Mouse (Mus musculus) right cerebral cortex, adult 2 months (tissue): ENCODE measurements at regions not wholly inside any gene's neighbourhood (a gene's known extent, or its start where the extent isn't known, plus 50 kb on each side); places are given as distances from the start of the nearest gene placed in this dataset.

Experiments used
- DNase-seq, 2 experiments: peaks; one replicate each; pipeline ENCODE4 v3.0.0; 2021 to 2022; ENCODE audit warnings: low spot score in 2 of 2

DNA sequence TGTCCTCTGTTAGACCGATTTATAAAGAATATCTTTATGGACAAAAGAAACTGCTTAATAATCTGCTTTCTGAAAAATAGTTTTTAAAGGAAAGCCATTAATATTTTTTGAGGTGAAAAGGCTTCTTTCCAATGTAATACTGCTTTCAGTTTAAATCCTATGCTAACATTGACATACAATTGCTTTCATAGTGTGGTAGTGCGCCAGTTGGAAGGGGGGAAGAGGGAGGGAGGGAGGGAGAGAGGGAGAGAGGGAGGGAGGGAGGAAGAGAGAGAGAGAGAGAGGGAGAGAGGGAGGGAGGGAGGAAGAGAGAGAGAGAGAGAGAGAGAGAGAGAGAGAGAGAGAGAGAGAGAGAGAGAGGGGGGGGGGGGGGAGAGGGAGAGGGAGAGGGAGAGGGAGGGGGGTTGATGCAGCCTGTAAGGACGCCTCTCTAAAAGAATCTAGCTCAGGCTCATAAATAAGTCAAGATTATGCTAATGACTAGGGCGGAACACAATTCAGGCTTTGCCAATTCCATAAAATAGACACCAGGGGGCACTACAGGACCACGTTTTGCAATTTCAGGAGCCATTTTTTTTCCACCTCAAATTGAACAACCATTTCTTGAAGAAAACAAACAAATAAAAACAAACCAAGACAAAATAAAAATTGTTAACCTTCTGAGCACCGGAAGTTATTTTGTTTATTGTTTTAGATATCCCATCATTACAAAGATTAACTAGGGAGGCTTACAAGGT is 223.6 kb upstream of the Nfe2l3 start:
- peak; percentile 39 to 73 for DNase-seq

DNA sequence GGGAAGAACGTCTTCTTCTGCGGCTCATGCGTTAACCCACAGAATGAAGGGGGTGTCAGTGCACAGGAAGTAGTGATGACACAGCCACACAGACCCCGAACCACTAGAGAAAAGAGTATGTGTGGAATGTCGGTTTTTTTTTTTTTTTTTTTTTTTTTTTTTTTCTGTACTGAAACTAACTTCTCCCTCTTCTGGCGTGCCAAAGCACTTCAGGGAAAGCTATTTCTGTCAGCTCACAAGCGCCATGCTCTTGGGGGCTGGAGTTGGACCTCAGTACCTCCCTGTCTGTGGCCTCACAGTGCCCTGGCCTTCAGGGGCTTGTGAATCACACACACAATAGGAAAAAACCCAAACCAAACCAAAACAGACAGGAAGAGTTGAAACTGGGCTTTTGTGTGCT is 221.1 kb upstream of the Nfe2l3 start:
- no peak for DNase-seq

DNA sequence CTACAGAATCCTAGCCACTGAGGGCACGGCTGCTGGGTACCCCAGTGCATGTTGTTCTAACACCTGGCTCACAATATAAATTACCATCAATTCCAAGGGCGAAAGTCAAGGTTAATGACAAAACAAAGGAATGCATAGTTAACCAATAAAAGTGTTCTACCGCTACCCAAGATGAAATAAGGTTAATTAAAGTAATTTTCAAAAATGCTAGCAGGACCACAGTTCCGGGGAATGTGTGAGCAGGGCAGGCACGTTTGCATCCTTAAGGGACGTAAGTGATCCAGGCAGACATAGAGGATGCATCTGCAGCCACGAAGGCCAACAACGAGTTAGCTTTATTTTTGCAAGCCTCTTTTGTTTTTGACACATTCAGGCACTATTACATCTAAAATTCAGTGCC is 220.3 kb upstream of the Nfe2l3 start:
- no peak for DNase-seq

DNA sequence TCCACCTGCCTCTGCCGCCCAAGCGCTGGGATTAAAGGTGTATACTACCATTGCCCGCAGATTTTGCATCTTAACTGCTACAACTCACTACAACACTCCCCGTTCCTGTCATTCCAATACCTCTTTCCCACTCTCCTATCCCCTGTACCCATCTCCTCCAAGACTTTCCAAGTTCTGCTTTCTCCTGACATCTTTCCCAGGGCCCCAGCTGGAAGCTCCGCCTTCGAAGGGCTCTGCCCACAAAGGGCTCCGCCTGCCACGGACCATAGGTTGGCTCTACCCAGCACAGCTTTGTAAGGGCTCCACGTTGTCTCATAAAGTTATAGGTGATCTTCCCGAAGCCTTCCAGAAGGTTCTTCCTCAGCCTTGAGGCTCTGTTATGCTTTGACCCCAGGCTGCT is 217.1 kb upstream of the Nfe2l3 start:
- DNase-seq: no peak

DNA sequence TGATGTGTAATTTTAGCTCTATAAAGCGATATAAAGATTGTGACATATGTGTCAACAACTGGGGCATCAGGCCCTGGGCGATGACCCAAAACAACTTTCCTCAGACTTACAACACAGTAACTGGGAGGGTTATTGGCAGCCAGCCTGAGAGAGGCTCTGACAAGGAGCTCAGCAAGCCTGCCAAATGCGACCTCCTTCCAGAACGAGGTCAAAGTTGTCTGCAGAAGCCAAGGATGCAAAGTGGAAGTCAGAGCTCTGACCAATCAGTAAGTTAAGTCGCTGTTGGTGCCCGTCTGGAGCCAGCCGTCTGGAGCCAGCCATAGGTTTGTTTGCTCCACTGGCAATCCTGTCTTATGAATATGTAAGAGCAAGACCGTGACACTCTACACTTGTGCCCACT is 216.0 kb upstream of the Nfe2l3 start:
- peak in 1 of 2 experiments; percentile 4 for DNase-seq

DNA sequence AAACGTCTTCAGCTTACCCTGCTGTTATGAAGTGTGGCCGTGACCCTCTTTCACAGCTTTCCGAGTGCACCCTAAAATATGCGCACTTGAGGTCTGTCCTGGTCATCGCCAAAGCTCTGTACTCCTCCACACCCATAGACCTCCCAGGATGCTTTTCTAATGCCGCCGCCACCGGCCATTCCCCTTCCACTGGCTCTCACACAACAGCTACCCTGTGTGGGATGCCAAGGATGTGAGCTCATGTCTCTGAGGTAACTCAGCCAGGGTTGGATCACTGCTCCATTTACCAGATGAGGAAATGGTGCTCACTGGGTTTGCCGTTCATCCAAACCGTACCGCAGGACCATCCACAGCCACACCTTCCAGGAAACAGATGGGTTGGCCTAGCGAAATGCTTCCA is 212.8 kb upstream of the Nfe2l3 start:
- DNase-seq: no peak

DNA sequence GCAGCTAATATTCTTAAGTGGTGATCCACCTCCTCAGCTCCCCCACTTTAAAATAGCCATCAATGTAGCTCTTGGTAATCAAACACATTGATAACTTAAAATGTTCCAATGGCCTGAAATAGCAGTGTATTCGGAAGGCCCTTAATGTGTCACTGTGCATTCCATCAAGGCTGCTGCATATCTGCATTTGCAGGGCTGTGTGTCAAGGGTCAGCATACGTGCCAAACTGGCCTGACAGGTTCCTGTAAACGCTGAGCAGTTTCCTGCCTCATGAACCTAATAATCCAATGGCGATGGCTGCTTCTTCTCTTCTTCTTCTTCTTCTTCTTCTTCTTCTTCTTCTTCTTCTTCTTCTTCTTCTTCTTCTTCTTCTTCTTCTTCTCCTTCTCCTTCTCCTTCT is 211.7 kb upstream of the Nfe2l3 start:
- DNase-seq: no peak

DNA sequence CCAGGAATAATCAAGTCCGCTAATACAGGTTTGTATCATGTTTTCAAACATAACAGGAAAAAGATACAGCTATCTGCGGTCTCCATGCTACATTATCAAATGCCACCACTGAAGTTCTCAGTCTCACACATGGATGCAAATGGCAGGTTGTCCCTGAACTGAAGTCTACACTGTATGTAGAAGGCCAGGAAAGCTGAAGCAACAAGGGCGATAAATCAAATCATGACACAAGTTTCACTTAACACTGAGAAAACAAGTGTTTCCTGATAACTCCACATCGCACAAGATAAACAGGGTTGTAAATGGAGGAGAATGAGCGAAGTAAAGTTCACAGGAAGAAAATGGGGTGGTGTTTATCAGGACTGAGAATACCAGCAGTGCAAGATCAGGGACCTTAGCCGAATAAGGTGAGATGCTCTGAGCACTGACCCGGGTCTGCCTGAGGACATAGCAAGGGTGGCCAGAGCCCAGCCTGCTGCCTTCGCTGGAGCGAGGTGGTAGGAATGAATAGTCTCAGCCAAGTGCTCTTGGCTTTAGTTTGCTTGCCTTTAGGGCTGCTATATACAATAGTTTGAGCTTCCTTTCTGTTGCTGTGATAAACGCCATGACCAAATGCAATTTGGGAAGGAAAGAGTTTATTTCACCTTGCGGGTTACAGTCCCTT is 196.3 kb upstream of the Nfe2l3 start:
- DNase-seq: no peak

DNA sequence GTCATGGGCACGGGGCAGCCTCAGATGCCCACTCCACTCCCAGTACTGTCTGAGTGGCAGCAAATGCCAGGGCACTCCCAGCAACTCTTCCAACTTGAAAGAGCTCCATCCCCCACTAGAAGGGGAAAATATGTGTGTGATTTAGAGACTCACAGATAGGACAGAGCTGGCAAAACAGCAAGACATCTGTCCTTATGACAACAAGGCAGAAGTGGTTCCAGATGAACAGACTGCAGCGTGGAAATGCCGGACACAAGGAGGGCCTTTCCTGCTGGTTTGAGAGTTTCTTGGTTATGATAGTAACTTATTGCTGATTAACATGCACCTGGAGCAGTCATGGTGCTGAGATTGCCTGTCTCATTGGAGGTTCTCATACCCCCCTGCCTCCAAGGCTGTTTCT is 192.4 kb upstream of the Nfe2l3 start:
- no peak for DNase-seq

DNA sequence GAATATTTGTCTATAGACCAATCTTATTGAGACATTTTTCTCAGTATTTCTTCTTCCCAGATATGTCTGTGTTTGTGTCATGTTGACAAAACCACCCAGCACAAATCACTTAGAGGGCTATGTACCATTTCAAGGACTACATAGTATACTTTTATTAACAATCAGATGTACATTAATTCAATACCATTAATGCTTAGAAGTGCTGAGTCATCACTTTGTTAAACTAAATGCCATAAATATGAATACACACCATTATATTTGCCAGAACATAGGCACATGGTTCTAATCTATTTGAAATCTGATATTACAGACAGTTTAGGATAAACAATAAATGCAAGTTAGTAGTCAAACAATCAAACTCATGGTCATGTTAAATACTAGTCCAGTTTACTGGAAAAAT is 182.2 kb upstream of the Nfe2l3 start:
- no peak for DNase-seq

DNA sequence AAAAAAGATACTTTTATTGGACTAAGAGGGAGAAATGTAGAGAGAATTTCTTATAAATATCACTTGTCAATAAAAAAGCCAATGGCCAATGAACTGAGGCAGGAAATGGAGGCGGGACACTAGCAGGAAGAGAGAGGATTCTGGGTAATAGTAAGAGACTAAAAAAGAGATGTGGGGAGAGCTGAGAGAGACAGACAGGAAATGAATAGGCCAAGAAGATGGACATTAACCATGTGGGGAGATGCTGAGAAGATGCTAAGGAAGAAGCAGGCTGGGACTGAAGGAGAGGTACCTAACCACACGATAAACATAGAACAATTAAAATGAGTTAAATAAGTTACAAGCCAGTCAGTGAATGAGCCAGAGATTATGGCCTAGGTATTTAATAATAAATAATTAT is 181.0 kb upstream of the Nfe2l3 start:
- no peak for DNase-seq

DNA sequence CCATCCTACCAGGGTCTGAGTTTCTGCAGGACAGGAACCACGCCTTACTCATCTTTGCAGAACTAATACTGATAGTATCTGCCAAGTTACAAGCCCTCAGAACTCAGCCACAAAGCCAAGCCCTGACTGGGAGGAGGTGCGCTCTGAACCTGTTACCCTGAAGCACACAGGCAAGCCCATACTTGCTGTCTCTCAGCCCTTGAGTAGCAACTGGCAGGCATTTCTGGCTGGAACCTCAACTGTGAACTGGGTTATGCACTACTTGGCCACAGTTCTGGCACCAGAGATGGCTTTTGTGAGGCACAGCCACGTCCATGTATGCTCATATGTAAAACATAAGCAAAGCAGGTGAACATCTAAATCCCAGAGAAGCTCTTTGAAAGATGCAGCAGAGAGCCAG is 179.7 kb upstream of the Nfe2l3 start:
- no peak for DNase-seq

DNA sequence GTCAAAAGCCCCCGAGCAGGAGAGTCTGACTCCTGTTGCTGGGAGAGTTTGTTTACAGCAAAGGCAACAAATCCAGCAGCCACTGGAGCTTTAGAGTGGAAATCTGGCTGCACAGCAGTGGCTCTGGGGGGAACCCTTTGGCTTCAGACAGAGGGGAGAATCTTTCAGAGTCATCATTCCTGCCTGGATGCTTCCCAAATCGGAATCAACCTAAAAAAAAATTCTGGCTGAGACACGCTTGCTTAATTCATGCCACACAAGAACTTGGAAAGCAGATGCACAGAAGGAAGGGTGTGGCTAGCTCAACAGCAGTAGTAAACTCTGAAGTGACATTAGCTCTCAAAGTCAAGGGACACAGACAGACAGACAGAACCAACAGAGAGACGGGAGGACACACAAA is 175.8 kb upstream of the Nfe2l3 start:
- no peak for DNase-seq

DNA sequence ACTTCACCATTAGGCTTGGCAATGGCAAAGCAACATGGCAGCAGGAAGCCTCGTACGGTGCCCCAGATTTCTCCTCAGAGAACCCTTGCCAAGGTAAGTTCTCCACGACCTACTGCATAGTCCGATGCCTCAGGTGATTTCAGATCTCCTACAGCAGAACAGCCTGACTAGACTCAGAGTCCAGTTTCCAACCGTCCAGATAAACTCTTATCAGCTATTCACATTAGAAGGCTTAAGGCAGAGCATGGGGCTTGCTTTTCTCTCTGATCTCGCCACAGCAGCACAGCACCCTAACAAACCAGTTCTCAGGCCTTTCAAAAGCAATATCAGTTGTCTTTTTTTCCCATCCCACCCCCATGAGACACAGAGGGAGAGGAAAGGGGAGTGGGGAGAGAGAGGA is 174.9 kb upstream of the Nfe2l3 start:
- DNase-seq: no peak

DNA sequence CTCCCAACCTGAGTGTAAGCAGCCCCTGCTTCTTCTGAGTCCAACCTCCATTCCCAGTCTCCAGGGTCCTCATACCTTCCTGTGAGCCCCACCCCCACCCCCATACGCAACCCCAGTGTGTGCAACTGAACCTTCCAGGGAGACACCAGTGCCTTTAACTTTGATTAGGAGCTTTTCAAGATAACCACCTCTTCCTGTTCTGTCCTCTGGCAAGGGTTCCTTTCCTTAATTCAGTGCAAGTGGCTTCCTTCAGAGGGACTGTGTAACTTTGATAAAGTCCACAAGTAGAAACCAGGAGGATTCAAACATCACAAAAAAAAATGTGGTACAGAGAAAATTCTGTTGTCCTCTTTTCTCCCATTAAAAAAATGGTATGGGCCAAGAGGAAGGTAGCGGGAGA is 174.2 kb upstream of the Nfe2l3 start:
- no peak for DNase-seq

DNA sequence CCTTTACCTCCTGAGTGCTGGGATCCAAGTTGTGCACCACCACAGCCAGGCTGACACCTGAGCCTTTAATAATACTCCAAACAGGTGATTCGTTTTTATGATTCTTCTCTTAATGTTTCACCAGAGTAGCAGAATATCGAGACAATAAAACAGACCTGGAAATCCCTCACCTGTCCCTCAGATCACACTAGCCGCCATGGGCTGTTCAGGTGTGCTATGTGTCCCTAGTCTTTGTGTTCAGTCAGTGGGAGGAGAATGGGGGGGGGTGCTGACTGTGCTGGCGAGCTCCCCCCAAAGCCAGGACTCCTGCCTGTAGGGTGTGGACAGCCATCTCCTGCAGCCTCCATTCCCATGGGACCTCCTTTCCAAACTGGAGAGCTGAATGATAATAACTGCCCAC is 168.9 kb upstream of the Nfe2l3 start:
- DNase-seq: no peak

DNA sequence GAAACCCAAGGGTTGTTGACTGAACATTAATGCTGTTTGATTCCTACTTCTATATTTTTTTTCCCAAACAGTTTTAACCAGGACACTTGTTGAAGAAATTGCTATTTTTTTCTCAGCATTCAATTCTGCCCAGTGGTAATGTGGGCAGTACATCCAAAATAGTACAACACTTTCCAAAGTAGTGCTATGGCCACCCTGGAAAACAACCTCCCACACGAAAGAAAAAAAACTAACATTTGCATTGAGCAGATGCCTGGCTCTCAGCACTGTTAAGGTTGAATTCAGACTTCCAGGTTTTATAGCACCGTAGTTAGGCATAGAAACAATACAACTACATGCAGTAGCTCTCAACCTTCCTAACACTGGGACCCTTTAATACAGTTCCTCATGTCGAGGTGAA is 167.1 kb upstream of the Nfe2l3 start:
- DNase-seq: peak; percentile 26 to 31

DNA sequence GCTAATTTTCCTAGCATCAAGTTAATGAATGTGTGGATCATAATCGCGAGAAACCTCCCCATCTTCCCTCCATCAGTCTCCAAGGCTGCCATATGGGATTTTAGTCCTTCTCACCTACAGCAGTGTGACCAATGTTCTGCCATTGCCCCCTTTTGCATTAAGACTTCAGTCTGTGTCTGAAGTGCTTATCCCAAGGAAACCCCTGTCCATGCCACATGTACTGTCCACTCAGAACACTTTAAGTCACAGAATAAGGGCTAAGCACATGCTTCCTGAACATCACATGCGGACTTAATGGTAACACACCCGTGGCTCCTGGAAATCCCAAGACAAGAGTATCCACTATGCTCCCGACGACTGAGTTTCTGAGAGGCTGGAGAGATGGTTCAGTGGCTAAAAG is 165.7 kb upstream of the Nfe2l3 start:
- DNase-seq: no peak

DNA sequence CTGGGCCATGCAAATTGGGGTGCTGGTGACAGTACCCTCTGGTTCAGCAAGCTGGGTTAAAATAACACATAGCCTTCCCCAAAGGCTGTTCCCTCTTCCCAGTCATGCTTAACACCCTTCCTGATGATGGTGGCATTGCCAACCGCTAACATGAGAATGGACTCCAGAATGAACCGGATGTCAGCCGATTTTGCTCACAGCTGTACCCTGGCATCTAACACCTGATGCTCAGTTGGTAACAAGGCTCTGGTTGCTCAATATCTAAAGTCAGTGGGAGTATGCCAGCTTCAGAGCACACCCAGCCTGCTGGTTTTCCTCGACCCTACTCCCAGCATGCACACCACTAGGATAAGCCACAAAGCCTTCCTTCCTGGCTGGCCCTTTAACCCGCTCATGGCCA is 164.6 kb upstream of the Nfe2l3 start:
- no peak for DNase-seq

DNA sequence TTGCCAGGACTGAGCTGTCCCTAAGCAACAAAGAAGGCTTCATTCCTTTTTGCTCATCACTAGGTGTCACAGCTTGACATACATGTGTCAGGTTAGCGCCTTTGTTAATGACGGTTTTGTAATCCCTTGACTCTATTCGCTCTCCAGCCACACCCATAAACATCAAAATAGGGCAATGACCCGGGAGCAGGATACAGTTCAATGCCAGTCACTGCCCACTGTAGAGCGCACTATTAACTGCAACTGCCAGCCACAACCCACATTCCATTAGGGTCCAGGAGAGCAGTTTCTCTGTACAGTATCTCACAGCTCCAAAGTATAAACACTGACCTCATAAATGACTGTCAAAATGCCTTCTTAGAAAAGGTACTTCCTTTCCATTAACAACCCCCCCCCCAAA is 163.5 kb upstream of the Nfe2l3 start:
- no peak for DNase-seq

DNA sequence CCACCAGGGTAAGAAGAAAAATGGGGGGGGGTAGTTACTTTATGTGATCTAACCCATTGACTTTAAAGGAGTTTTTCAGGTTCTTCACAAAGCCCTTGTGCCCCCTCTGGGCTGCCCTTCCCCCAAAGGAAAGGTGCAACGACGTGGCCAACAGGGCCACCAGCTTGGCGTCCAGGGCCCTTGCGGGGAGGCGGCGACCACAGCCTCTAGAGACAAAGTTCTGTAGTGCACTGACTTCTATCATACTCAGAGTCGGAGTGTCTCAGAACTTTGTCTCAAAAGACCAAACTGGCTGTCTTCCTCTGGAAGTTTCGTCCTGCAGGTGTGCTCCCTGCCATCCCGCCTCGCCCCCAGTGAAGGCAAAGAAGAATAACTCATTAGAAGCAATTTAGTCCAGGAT is 162.9 kb upstream of the Nfe2l3 start:
- DNase-seq: no peak

DNA sequence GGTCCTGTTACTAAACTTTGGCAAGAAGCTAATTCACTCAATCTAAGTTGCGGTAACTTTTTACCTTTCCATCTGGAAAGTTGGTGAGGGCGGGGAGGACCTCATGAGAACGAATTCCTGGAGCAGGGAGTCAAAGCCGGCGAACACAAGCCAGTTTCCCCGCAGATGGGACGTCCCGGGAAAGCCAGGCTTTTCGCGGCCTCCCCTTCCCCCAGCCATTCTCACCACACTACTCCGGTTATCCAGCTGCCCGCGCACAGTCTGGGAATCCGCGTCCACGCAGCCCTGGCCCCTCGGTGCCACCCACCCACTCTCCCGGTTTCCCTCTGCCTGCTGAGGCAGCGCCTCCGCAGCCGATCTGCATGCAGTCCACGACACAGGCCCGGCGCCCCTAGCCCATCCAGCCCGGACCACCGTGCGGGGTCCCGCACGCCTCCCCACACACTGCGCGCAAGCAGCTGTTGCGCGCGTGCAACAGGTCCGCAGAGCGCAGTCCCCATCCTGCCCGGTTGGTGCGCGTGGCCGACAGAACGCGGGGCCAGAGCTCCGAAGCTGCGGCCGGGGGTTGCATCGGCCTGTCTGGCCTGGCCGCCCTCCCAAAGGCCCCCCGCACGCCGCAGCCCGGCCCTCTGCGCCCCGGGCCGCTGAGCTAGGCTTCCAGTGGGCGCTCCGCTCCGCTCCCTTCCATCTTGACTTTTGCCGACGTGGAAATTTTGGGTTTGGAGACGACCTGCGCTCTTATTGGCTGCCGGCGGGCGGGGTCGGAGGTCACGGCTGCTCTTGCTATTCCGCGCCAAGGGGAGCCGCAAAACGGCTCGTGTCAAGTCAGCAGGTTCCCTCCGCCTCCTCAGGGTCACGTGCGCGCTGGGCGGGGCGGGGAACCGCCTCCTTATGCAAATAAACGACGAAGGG is 162.0 kb upstream of the Nfe2l3 start:
- peak; percentile 33 to 36 for DNase-seq

DNA sequence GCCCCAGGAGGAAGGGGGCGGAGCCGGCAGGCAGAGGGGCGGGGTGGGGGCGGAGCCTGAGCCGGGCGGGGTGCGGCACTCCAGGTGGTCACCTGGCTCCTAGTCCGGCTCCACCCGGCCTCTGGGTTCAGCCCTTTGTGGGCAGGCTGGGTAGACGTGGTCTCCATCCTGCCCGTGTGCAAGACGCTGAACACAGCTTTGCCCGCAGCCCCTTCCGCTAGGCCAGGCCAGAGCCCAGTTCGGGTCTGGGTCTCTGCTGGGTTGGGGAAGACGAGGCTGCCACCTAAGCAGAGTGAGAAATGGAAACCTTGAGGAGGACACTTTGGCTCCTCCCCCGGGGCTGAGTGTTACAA is 161.4 kb upstream of the Nfe2l3 start:
- DNase-seq: no peak
